Mouse (Mus musculus) v-Abl transformed pro-B cells (cell line): ENCODE results near the gene Sema4a.

ENCODE experiments used
- in situ Hi-C, 2 experiments: fragments of 400-800 bp; cut with MboI; formaldehyde crosslinking; loops; one replicate each; pipeline ENCODE4 v1.15.1; 2025; ENCODE audit not compliant: unreplicated experiment in 2 of 2

Sema4a gene

GRCm38 (mm10) chr3:88487396-88487795 lies 26.4 kb upstream of the Sema4a start:
- in situ Hi-C loops = loop anchor here (5.0 to 10.0 kb wide), 3 partner anchors 35 to 117 kb away; partner anchors contain the start of gene Arhgef2 (in 1 of the 2)

GRCm38 (mm10) chr3:88486887-88487286 lies 25.9 kb upstream of the Sema4a start:
- in situ Hi-C loops = loop anchor here (5.0 to 10.0 kb wide), 3 partner anchors 35 to 118 kb away; partner anchors contain the start of gene Arhgef2 (in 1 of the 2)

- in situ Hi-C loops = loop anchor here (5.0 to 10.0 kb wide), 3 partner anchors 36 to 119 kb away; partner anchors contain the start of gene Arhgef2 (in 1 of the 2)
Observed at GRCm38 (mm10) chr3:88486043-88486442, 25.1 kb upstream of the Sema4a start.

- in situ Hi-C loops = loop anchor here (5.0 to 10.0 kb wide), 3 partner anchors 38 to 120 kb away; partner anchors contain the start of gene Arhgef2 (in 1 of the 2)
Observed at GRCm38 (mm10) chr3:88484597-88485316, 23.8 kb upstream of the Sema4a start.

- in situ Hi-C loops = loop anchor here in 1 of 2 experiments (10.0 kb wide), 1 partner anchor 121 kb away; the partner anchor contains the start of gene Arhgef2
Observed at GRCm38 (mm10) chr3:88483621-88484020, 22.6 kb upstream of the Sema4a start.

- in situ Hi-C loops = loop anchor here in 1 of 2 experiments (10.0 kb wide), 1 partner anchor 122 kb away; the partner anchor contains the start of gene Arhgef2
Observed at GRCm38 (mm10) chr3:88483141-88483540, 22.2 kb upstream of the Sema4a start.

GRCm38 (mm10) chr3:88482336-88482735 lies 21.4 kb upstream of the Sema4a start:
- in situ Hi-C loops = loop anchor here in 1 of 2 experiments (10.0 kb wide), 1 partner anchor 122 kb away; the partner anchor contains the start of gene Arhgef2

GRCm38 (mm10) chr3:88481372-88482040 lies 20.5 kb upstream of the Sema4a start:
- in situ Hi-C loops = loop anchor here in 1 of 2 experiments (10.0 kb wide), 1 partner anchor 123 kb away; the partner anchor contains the start of gene Arhgef2

- in situ Hi-C loops = loop anchor here in 1 of 2 experiments (10.0 kb wide), 1 partner anchor 124 kb away; the partner anchor contains the start of gene Arhgef2
Observed at GRCm38 (mm10) chr3:88480679-88481078, 19.7 kb upstream of the Sema4a start.

- in situ Hi-C loops = loop anchor here in 1 of 2 experiments (10.0 kb wide), 1 partner anchor 125 kb away; the partner anchor contains the start of gene Arhgef2
Observed at GRCm38 (mm10) chr3:88479828-88480227, 18.8 kb upstream of the Sema4a start.

GRCm38 (mm10) chr3:88479163-88479562 lies 18.2 kb upstream of the Sema4a start:
- in situ Hi-C loops = no loop called here

GRCm38 (mm10) chr3:88477735-88478134 lies 16.8 kb upstream of the Sema4a start:
- in situ Hi-C loops = no loop called here

GRCm38 (mm10) chr3:88476403-88476802 lies 15.4 kb upstream of the Sema4a start:
- in situ Hi-C loops = no loop called here

GRCm38 (mm10) chr3:88473571-88473970 lies 12.6 kb upstream of the Sema4a start:
- in situ Hi-C loops = loop anchor here (5.0 kb wide), 2 partner anchors 66 to 141 kb away; no protein-coding TSS in a partner anchor

- in situ Hi-C loops = loop anchor here (5.0 kb wide), 2 partner anchors 66 to 141 kb away; no protein-coding TSS in a partner anchor
Observed at GRCm38 (mm10) chr3:88473020-88473419, 12.0 kb upstream of the Sema4a start.

GRCm38 (mm10) chr3:88470943-88471479 lies 10.0 kb upstream of the Sema4a start:
- in situ Hi-C loops = loop anchor here (5.0 kb wide), 2 partner anchors 64 to 139 kb away; no protein-coding TSS in a partner anchor

GRCm38 (mm10) chr3:88469466-88469865 lies 8.5 kb upstream of the Sema4a start:
- in situ Hi-C loops = loop anchor here in 1 of 2 experiments (5.0 kb wide), 1 partner anchor 62 kb away; no protein-coding TSS in a partner anchor

- in situ Hi-C loops = loop anchor here in 1 of 2 experiments (5.0 kb wide), 1 partner anchor 60 kb away; no protein-coding TSS in a partner anchor
Observed at GRCm38 (mm10) chr3:88467116-88467824, 6.3 kb upstream of the Sema4a start.

GRCm38 (mm10) chr3:88465127-88465526 lies 4.1 kb upstream of the Sema4a start:
- in situ Hi-C loops = loop anchor here in 1 of 2 experiments (5.0 kb wide), 1 partner anchor 58 kb away; no protein-coding TSS in a partner anchor
